Mouse (Mus musculus) bone marrow, adult 2 months (tissue): Measurements from ENCODE around the gene Alkbh2.

Experiments
- CTCF ChIP-seq: fragments of 200-500 bp; IDR thresholded peaks from 2 replicates; pipeline ENCODE4 v1.5.1; 2011; ENCODE audit warnings: low read length, control low read depth; ENCODE audit not compliant: control insufficient read depth, insufficient read depth
- POLR2A ChIP-seq: fragments of 200-500 bp; IDR thresholded peaks from 2 replicates; pipeline ENCODE4 v1.6.1; 2011; ENCODE audit warnings: low read depth, mild to moderate bottlenecking, control low read depth, low read length, borderline replicate concordance; ENCODE audit not compliant: control insufficient read depth

DNA sequence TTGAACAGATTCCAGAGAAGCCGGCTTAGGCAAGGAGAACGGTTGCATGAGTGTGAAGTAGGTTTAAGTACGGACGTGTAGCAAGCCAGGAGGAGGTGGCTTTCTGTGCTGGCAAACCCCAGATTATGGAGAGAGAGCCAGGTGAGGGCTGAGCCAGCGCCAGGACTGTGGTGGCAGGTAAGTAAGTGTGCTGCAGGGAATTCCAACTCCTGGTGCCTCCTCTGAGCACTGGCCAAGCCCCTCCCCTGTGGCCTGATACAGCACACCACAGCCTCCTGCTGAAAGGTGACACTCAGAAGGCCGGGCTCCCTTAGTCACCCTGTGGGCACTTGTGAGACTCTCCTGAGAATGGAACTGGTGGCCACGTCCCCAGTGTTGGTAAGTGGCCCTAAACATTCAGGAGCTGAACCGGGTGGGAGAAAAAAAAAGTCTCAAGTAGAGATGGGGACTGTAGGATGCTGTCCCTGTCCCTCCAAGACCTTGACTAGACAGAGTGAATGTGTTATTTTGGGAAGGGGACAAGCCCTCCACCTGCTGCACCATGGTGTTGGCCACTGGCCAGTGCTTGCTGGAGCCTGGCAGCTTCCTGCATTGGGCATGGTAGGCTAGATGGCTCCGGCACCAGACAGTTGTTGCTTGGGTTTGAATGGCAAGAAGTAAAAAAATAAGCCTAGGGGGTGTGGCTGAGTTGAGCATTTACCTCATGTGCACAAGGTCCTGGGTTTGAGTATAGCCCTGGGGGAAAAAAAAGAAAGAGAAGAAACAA, 27.3 kb upstream of the Alkbh2 start:
- no peak for TF ChIP-seq CTCF
- TF ChIP-seq POLR2A, result no peak
